Mouse (Mus musculus): Measurements from ENCODE around the gene Cand2. TPM values are rescaled to one million over a fixed set of nuclear protein-coding genes. Genes with fewer than 3 reads are reported as not detected.

The Cand2 gene
- polyA plus RNA-seq, 1 experiment from 2014 or later = 12.8 TPM

GRCm38 (mm10) chr6:115760137-115760536 is 14.2 kb upstream of the Cand2 start:
- H3K27me3 ChIP-seq = no peaks in the 10 kb centered on the region
- no peak overlapping the region for H3K4me2 ChIP-seq
- peaks cover 12% of the 10 kb centered on the region for H3K4me1 ChIP-seq (replicated peaks)
- H3K9ac ChIP-seq = no peak overlapping the region
- WGBS = 90% methylated on average over 4 of the region's 4 CpGs
- ATAC-seq (ENCODE audit: low FRiP score, low read depth) = no peak
- no peaks in the 10 kb centered on the region for H3K9me3 ChIP-seq
- no peak overlapping the region for H3K4me3 ChIP-seq
- H3K27ac ChIP-seq (replicated peaks) = no peak overlapping the region
- H3K36me3 ChIP-seq = no peaks in the 10 kb centered on the region

- 64% methylated on average over 4 of the region's 4 CpGs for WGBS
- no peak overlapping the region for H3K4me2 ChIP-seq
- peaks cover 12% of the 10 kb centered on the region for H3K4me1 ChIP-seq (replicated peaks)
- no peak for ATAC-seq (ENCODE audit: low FRiP score, low read depth)
- no peak overlapping the region for H3K27ac ChIP-seq (replicated peaks)
- no peaks in the 10 kb centered on the region for H3K36me3 ChIP-seq
- no peak overlapping the region for H3K9ac ChIP-seq
- H3K9me3 ChIP-seq = no peaks in the 10 kb centered on the region
- no peaks in the 10 kb centered on the region for H3K27me3 ChIP-seq
- no peak overlapping the region for H3K4me3 ChIP-seq
Measured at GRCm38 (mm10) chr6:115760982-115761381, 13.4 kb upstream of the Cand2 start.

- H3K4me1 ChIP-seq (replicated peaks) = peaks cover 12% of the 10 kb centered on the region
- 0 out of 2 replicates have a peak within 1 kb of the TSS, but pooled peaks have one; percentile 2 for H3K4me2 ChIP-seq
- ATAC-seq (ENCODE audit: low FRiP score, low read depth) = peak; percentile 27; the same call in 1 of the 2 replicates
- no peak within 1 kb of the TSS for H3K9ac ChIP-seq
- 1% methylated on average over 9 of the region's 9 CpGs for WGBS
- H3K4me3 ChIP-seq = no peak within 1 kb of the TSS
- peak within 1 kb of the TSS; percentile 58 for H3K27ac ChIP-seq (replicated peaks)
- no peaks in the 10 kb centered on the region for H3K27me3 ChIP-seq
- no peaks in the 10 kb centered on the region for H3K9me3 ChIP-seq
- H3K36me3 ChIP-seq = no peaks in the 10 kb centered on the region
Measured at GRCm38 (mm10) chr6:115761995-115762756, 12.2 kb upstream of the Cand2 start, which contains the start of gene Tmem40. Tmem40 (minus strand) TSS chr6:115762410.

- H3K27ac ChIP-seq (replicated peaks) = peak overlapping the region; percentile 75
- no peak overlapping the region for H3K4me3 ChIP-seq
- WGBS = 4% methylated on average over 7 of the region's 7 CpGs
Measured at GRCm38 (mm10) chr6:115764179-115764578, 10.2 kb upstream of the Cand2 start.

GRCm38 (mm10) chr6:115767357-115767756 is 7.0 kb upstream of the Cand2 start:
- Histone ChIP-seq H3K4me1 (replicated peaks) (peaks cover 5% of the 10 kb centered on the region), H3K9me3 (no peaks in the 10 kb centered on the region), H3K9ac (no peak overlapping the region), H3K27ac (replicated peaks) (no peak overlapping the region), H3K36me3 (no peaks in the 10 kb centered on the region), H3K4me2 (no peak overlapping the region), H3K4me3 (no peak overlapping the region), H3K27me3 (no peaks in the 10 kb centered on the region)
- 36% methylated on average over 9 of the region's 9 CpGs for WGBS
- ATAC-seq (ENCODE audit: low FRiP score, low read depth) = no peak

More at GRCm38 (mm10) chr6:115764179-115764578, 10.2 kb upstream of the Cand2 start:
- peak; percentile 92 for ATAC-seq (ENCODE audit: low FRiP score, low read depth)
- no peaks in the 10 kb centered on the region for H3K36me3 ChIP-seq
- H3K9me3 ChIP-seq = no peaks in the 10 kb centered on the region
- peaks cover 12% of the 10 kb centered on the region for H3K4me1 ChIP-seq (replicated peaks)
- peak overlapping the region; percentile 20 for H3K4me2 ChIP-seq
- H3K9ac ChIP-seq = no peak overlapping the region
- no peaks in the 10 kb centered on the region for H3K27me3 ChIP-seq

- Histone ChIP-seq H3K9me3 (no peaks in the 10 kb centered on the region), H3K4me1 (replicated peaks) (0 out of 2 replicates have a peak, but pooled peaks cover 4% of the 10 kb centered on the region), H3K4me2 (no peak overlapping the region), H3K9ac (no peak overlapping the region), H3K27ac (replicated peaks) (no peak overlapping the region), H3K27me3 (no peaks in the 10 kb centered on the region), H3K36me3 (no peaks in the 10 kb centered on the region), H3K4me3 (no peak overlapping the region)
- ATAC-seq (ENCODE audit: low FRiP score, low read depth) = no peak
- WGBS = 89% methylated on average over 4 of the region's 4 CpGs
Measured at GRCm38 (mm10) chr6:115768207-115768606, 6.1 kb upstream of the Cand2 start.

GRCm38 (mm10) chr6:115770059-115770670 is 4.2 kb upstream of the Cand2 start:
- Histone ChIP-seq H3K4me1 (replicated peaks) (peaks cover 10% of the 10 kb centered on the region), H3K9me3 (no peaks in the 10 kb centered on the region), H3K27me3 (no peaks in the 10 kb centered on the region), H3K27ac (replicated peaks) (no peak overlapping the region), H3K4me3 (no peak overlapping the region), H3K4me2 (no peak overlapping the region), H3K36me3 (no peaks in the 10 kb centered on the region), H3K9ac (no peak overlapping the region)
- no peak for ATAC-seq (ENCODE audit: low FRiP score, low read depth)
- WGBS = 85% methylated on average over 20 of the region's 20 CpGs

- Histone ChIP-seq H3K4me1 (replicated peaks) (peaks cover 17% of the 10 kb centered on the region), H3K27ac (replicated peaks) (no peak overlapping the region), H3K9me3 (no peaks in the 10 kb centered on the region), H3K36me3 (no peaks in the 10 kb centered on the region), H3K27me3 (no peaks in the 10 kb centered on the region), H3K4me3 (no peak overlapping the region), H3K4me2 (no peak overlapping the region), H3K9ac (no peak overlapping the region)
- 67% methylated on average over 4 of the region's 4 CpGs for WGBS
- no peak for ATAC-seq (ENCODE audit: low FRiP score, low read depth)
Measured at GRCm38 (mm10) chr6:115770852-115771251, 3.5 kb upstream of the Cand2 start.

GRCm38 (mm10) chr6:115772201-115772600 is 2.1 kb upstream of the Cand2 start:
- peaks cover 30% of the 10 kb centered on the region for H3K4me1 ChIP-seq (replicated peaks)
- H3K4me2 ChIP-seq = no peak overlapping the region
- H3K27ac ChIP-seq (replicated peaks) = no peak overlapping the region
- no peak overlapping the region for H3K9ac ChIP-seq
- 85% methylated on average over 6 of the region's 6 CpGs for WGBS
- no peaks in the 10 kb centered on the region for H3K36me3 ChIP-seq
- H3K4me3 ChIP-seq = no peak overlapping the region
- ATAC-seq (ENCODE audit: low FRiP score, low read depth) = no peak
- no peaks in the 10 kb centered on the region for H3K9me3 ChIP-seq
- H3K27me3 ChIP-seq = no peaks in the 10 kb centered on the region

- H3K4me2 ChIP-seq = no peak overlapping the region
- H3K27ac ChIP-seq (replicated peaks) = no peak overlapping the region
- H3K27me3 ChIP-seq = no peaks in the 10 kb centered on the region
- no peak overlapping the region for H3K4me3 ChIP-seq
- H3K9ac ChIP-seq = no peak overlapping the region
- ATAC-seq (ENCODE audit: low FRiP score, low read depth) = no peak
- 56% methylated on average over 1 of the region's 1 CpGs for WGBS
- H3K4me1 ChIP-seq (replicated peaks) = peaks cover 30% of the 10 kb centered on the region
- no peaks in the 10 kb centered on the region for H3K9me3 ChIP-seq
- no peaks in the 10 kb centered on the region for H3K36me3 ChIP-seq
Measured at GRCm38 (mm10) chr6:115772604-115773003, 1.7 kb upstream of the Cand2 start.

GRCm38 (mm10) chr6:115773966-115774413 is 348 bp upstream of the Cand2 start:
- peak overlapping the region; percentile 43 for H3K9ac ChIP-seq
- ATAC-seq (ENCODE audit: low FRiP score, low read depth) = peak; percentile 82
- no peaks in the 10 kb centered on the region for H3K27me3 ChIP-seq
- H3K4me2 ChIP-seq = peak overlapping the region; percentile 81
- H3K36me3 ChIP-seq = no peaks in the 10 kb centered on the region
- peaks cover 30% of the 10 kb centered on the region for H3K4me1 ChIP-seq (replicated peaks)
- WGBS = under 1% methylated on average over 14 of the region's 14 CpGs
- peak overlapping the region; percentile 97 for H3K4me3 ChIP-seq
- no peaks in the 10 kb centered on the region for H3K9me3 ChIP-seq
- H3K27ac ChIP-seq (replicated peaks) = peak overlapping the region; percentile 69

GRCm38 (mm10) chr6:115775838-115776237 is 1.5 kb downstream of the Cand2 start:
- Histone ChIP-seq H3K9ac (peak overlapping the region; percentile 88; the same call in 1 of the 2 replicates), H3K36me3 (peaks cover 2% of the 10 kb centered on the region; the same call in 1 of the 2 replicates), H3K4me3 (peak overlapping the region; percentile 97), H3K27me3 (no peaks in the 10 kb centered on the region), H3K4me1 (replicated peaks) (peaks cover 30% of the 10 kb centered on the region), H3K4me2 (peak overlapping the region; percentile 81), H3K27ac (replicated peaks) (no peak overlapping the region), H3K9me3 (no peaks in the 10 kb centered on the region)
- 51% methylated on average over 3 of the region's 3 CpGs for WGBS
- peak; percentile 4; the same call in 1 of the 2 replicates for ATAC-seq (ENCODE audit: low FRiP score, low read depth)

Data from hindbrain, embryonic 15.5 days (tissue).